Mouse (Mus musculus) gastrocnemius, postnatal 14 days (tissue): ENCODE results near the gene Pigo. TPM values are rescaled to one million over a fixed set of nuclear protein-coding genes. Genes with fewer than 3 reads are reported as not detected.

Source experiments
- DNase-seq: peaks from one replicate; pipeline ENCODE4 v3.0.0; 2021; ENCODE audit warnings: mixed read lengths
- intact Hi-C: fragments of 180-260 bp; cut with DNase I; formaldehyde crosslinking; loops from one replicate; pipeline ENCODE4 v1.15.1; 2025; ENCODE audit warnings: low total_unique reads
- total RNA-seq, 2 experiments: library from RNA; stranded (reverse); gene quantifications; 2 replicates each; pipeline ENCODE4 v1.2.3; 2021

Gene Pigo
- total RNA-seq, 2 experiments from 2014 or later: 5.4 to 6.5 TPM

DNA sequence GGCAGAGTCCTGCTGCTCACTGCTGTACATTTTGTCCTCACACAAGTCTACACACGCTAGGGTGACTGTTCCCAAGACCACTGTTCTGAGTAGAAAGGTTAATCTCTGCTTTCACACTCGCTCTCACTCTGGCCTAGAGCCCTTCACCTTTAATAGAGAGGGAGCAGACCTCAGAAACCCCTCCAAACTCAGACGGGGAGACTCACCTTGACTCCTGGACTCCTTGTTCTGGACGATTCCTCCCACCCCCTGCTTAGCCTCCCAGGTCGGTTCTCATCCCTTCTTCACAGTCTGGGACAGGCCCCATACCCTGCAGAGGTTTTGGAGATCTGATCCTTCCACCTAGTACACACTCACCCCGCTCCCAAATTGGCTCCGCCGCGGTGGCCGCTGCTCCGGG, 14.0 kb upstream of the Pigo start:
- no peak for DNase-seq
- intact Hi-C loops: no loop called here

GRCm38 (mm10) chr4:43038567-43039495, 13.2 kb upstream of the Pigo start:
- intact Hi-C loops: no loop called here
- DNase-seq: peak; percentile 72

- intact Hi-C loops: no loop called here
Measured at GRCm38 (mm10) chr4:43037860-43038566, 12.4 kb upstream of the Pigo start.

GRCm38 (mm10) chr4:43036356-43036755, 10.7 kb upstream of the Pigo start:
- no peak for DNase-seq
- intact Hi-C loops: no loop called here

More at GRCm38 (mm10) chr4:43037860-43038566, 12.4 kb upstream of the Pigo start:
- no peak for DNase-seq

GRCm38 (mm10) chr4:43035851-43036250, 10.2 kb upstream of the Pigo start:
- intact Hi-C loops: no loop called here
- no peak for DNase-seq

DNA sequence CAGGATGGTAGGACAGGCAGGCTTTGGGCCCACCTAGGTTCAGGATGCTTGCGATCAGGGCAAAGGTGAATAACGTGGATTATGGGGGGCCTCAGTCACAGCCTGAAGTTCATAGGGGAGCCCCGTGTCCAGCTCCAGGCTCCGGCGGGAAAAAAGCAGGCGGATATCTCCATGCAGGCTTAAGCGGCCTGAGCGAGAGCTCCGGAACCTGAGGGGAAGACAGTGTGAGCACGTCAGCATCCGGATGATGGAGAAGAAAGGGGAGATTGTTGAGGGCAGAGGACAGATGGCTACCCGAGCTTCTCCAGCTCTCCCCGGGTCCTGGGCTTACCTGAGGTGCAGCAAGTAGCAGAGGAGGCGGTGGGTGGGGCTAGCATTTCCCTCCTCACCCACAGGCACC, 7.9 kb upstream of the Pigo start:
- intact Hi-C loops: no loop called here

DNA sequence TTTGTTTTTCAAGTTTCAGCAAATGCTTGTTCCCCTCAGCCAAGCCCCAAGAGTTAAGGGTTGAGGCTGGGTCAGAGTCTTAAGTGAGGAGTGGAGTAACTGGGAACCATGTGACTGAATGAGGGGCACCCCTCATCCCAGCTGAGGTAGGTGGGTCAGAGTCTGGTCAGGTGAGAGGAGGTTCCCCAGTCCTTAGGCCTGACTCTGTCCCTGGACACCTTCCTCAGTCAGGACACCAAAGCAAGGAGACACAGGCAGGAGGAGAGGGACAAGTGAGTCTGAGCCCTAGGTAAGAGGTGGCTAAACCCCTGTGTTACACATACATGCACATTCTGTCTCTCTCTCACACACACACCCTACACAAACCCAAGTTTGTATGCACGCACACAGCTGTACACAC, 6.9 kb upstream of the Pigo start:
- intact Hi-C loops: no loop called here

More for the DNA sequence above, 7.9 kb upstream of the Pigo start:
- DNase-seq: no peak

GRCm38 (mm10) chr4:43031237-43031995, 5.8 kb upstream of the Pigo start, which contains the start of gene Stoml2:
Gene Stoml2, minus strand, starts transcription at chr4:43031710.
- intact Hi-C loops: no loop called here
- peak; percentile 93 for DNase-seq

More for the DNA sequence above, 6.9 kb upstream of the Pigo start:
- DNase-seq: no peak

DNA sequence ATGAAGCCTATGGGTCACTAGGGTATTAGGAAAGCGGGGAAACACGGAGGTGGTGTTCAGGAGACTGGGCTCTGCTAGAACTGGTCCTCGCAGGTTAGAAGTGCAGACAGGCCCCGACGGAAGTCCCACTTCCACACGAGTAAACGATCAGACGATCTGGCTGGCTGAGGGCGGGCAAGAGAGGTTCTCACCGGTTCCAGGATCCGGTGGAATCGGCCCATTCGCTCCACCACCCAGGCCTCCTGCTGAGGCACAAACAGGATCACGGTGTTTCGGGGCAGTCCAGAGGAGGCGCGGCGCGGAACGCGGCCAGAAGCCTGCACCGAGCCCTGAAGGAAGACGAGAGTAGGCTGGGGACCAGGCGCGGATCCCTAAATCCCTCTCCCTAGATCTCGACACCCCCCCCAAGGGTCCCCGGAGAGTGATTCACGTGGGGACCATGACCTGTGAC, 5.2 kb upstream of the Pigo start:
- intact Hi-C loops: no loop called here
- DNase-seq: peak; percentile 46

DNA sequence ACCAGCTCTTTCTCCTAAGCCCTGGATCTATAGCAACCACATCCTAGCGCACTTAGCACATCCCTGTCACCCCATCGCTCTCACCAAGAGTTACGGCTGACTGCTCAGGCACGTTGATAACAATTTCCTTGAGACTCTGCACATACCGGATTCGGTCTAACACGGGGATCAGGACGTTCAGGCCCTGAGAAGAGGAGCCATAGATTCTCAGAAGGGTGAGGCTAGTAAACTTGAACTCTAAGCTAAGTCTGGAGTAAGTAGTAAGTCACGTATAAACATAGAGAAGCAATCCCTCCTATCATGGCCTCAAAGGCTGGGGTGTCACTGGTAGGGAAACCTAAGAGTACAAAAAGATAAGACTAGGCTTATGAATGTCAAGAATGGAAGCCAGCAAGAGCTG, 4.7 kb upstream of the Pigo start:
- intact Hi-C loops: no loop called here
- no peak for DNase-seq

- DNase-seq: no peak
- intact Hi-C loops: no loop called here
Measured at GRCm38 (mm10) chr4:43029749-43030148, 4.1 kb upstream of the Pigo start.

DNA sequence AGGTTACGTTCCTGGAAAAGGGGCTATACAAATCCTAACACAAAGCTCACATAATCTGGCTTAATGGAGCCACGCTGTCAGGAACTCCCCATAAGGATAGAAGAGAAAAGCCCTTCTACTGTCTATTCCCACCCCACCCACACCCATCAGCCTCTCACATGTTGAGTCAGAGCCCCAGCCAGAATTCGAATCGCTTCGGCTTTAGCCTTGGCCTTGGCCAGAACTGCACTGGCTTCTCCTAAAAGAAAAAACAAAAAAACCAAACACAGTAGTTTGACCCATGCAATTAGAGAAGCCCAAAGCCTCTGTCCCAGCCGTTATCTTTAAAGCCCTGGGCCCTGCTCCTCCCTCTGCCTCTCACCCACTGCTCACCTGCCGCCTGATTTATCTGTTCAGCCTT, 3.5 kb upstream of the Pigo start:
- no peak for DNase-seq
- intact Hi-C loops: no loop called here

- intact Hi-C loops: no loop called here
- no peak for DNase-seq
Measured at GRCm38 (mm10) chr4:43024673-43025072, 946 bp downstream of the Pigo start.

GRCm38 (mm10) chr4:43021341-43021740, 4.3 kb downstream of the Pigo start:
- no peak for DNase-seq
- intact Hi-C loops: no loop called here

DNA sequence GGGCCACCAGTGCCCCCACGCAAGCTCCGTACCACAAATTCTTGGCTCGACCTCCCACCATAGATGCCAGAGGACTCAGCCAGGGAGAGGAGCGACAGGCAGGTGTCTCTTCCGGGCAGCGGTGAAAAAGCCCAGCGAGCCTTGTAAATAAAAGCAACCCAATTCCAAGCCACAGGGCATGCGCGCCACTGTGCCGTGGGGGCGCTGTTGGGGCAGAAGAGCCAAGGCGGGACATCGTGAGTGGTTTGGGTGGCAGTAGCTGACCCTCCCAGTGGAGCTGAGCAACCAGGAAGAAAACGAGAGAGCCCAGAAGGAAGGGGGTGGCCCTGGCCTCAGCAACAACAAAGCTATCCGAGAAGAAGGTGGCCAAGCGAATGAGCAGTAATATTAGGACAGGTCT, 4.7 kb downstream of the Pigo start:
- no peak for DNase-seq
- intact Hi-C loops: no loop called here

DNA sequence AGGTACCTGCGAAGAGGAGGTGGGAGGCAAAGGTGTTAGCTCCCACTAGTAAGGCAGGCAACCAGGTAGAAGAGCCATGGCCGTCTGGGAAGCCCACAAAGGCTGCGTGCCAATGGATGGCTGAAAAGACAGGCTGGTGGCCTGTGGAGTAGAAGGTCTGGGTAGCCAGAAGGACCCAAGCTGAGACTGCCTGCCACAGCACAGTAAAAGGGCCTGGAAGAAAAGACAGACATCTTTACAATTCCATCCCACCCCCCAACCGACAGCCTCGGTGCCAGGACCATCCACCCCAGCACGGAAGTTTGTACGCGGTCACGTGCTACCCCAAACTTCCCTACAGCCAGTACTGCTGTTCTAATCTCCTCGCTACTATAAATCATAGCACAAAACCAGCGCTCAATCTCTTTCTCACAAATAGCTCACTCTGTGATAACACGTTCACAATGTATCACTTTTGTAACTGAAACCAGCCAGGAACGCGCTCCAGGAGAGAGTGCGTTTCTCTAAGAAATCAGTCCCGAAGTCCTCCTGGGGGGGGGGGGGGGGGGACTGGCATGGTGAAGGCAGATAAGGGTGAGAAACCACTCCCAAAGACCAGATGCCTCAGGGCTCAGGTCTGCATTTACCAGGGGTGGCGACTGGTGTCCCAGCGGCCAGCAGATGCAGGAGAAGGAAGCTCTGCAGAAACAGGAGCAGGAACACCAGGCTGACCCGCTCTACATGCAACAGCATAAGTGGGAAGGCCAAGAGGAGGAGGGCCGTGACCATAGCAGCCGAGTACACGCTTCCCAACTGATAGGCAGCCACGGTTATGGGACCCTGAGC, 5.8 kb downstream of the Pigo start:
- intact Hi-C loops: no loop called here
- no peak for DNase-seq

DNA sequence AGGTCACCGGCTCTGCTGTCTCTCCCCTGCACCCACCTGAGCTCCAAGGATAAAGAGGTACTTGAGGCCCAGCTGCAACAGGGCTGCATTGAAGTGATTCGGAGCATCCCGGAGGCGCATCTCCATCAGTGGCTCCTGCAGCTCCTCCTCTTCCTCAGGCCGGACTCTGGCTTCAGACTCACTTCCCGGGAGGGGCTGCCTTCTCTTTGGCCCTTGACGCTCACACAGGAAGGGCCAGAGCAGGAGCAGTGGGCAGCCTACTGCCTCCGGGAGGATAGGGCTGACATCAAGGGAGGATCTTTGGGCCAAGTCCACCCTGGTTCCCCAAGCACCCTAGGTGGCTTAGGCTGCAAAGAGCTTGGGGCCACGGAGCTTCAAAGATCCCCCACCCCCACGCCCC, 6.4 kb downstream of the Pigo start:
- intact Hi-C loops: no loop called here
- DNase-seq: no peak

GRCm38 (mm10) chr4:43018156-43018555, 7.5 kb downstream of the Pigo start:
- no peak for DNase-seq
- intact Hi-C loops: no loop called here

- no peak for DNase-seq
- intact Hi-C loops: no loop called here
Measured at GRCm38 (mm10) chr4:43012091-43012490, 13.5 kb downstream of the Pigo start.
